Mouse (Mus musculus): ENCODE data around the gene Tmem11. TPM values are rescaled to one million over a fixed set of nuclear protein-coding genes. Genes with fewer than 3 reads are reported as not detected.

Gene Tmem11
- polyA plus RNA-seq, 1 experiment from 2014 or later: 68.1 TPM

GRCm38 (mm10) chr11:60913301-60914196 is 34.5 kb upstream of the Tmem11 start:
- H3K36me3 ChIP-seq (ENCODE audit: control insufficient read depth, insufficient read depth, low read length): no peaks in the 10 kb centered on the region
- H3K4me2 ChIP-seq: peak overlapping the region; percentile 92
- H3K27me3 ChIP-seq (ENCODE audit: control insufficient read depth, insufficient read depth, low read length): no peaks in the 10 kb centered on the region
- peaks cover 30% of the 10 kb centered on the region for H3K4me1 ChIP-seq (ENCODE audit: control insufficient read depth, insufficient read depth, low read length)
- peak overlapping the region; percentile 88 for H3K9ac ChIP-seq (ENCODE audit: low read depth, low read length)
- WGBS (ENCODE audit: insufficient replicate concordance): under 1% methylated on average over 86 of the region's 86 CpGs
- H3K4me3 ChIP-seq (ENCODE audit: low read depth, low read length): peak overlapping the region; percentile 95
- no peaks in the 10 kb centered on the region for H3K9me3 ChIP-seq (replicated peaks; ENCODE audit: control insufficient read depth, low read length)
- H3K27ac ChIP-seq (ENCODE audit: low read depth, low read length): peak overlapping the region; percentile 80
- ATAC-seq (replicated peaks; ENCODE audit: insufficient number of reproducible peaks, low FRiP score, low TSS enrichment): peak; percentile 88

GRCm38 (mm10) chr11:60912525-60912973 is 33.5 kb upstream of the Tmem11 start:
- 20% methylated on average over 7 of the region's 7 CpGs for WGBS (ENCODE audit: insufficient replicate concordance)
- peak overlapping the region; percentile 95 for H3K4me3 ChIP-seq (ENCODE audit: low read depth, low read length)
- peaks cover 30% of the 10 kb centered on the region for H3K4me1 ChIP-seq (ENCODE audit: control insufficient read depth, insufficient read depth, low read length)
- H3K36me3 ChIP-seq (ENCODE audit: control insufficient read depth, insufficient read depth, low read length): no peaks in the 10 kb centered on the region
- peak overlapping the region; percentile 88 for H3K9ac ChIP-seq (ENCODE audit: low read depth, low read length)
- H3K9me3 ChIP-seq (replicated peaks; ENCODE audit: control insufficient read depth, low read length): no peaks in the 10 kb centered on the region
- H3K27ac ChIP-seq (ENCODE audit: low read depth, low read length): no peak overlapping the region; the same call in 1 of the 2 replicates
- H3K27me3 ChIP-seq (ENCODE audit: control insufficient read depth, insufficient read depth, low read length): no peaks in the 10 kb centered on the region
- no peak for ATAC-seq (replicated peaks; ENCODE audit: insufficient number of reproducible peaks, low FRiP score, low TSS enrichment)
- H3K4me2 ChIP-seq: peak overlapping the region; percentile 92

GRCm38 (mm10) chr11:60909626-60910025 is 30.6 kb upstream of the Tmem11 start:
- Histone ChIP-seq H3K27me3 (ENCODE audit: control insufficient read depth, insufficient read depth, low read length) (no peaks in the 10 kb centered on the region), H3K9ac (ENCODE audit: low read depth, low read length) (no peak overlapping the region), H3K36me3 (ENCODE audit: control insufficient read depth, insufficient read depth, low read length) (peaks cover 9% of the 10 kb centered on the region), H3K9me3 (replicated peaks; ENCODE audit: control insufficient read depth, low read length) (no peaks in the 10 kb centered on the region), H3K4me1 (ENCODE audit: control insufficient read depth, insufficient read depth, low read length) (peaks cover 19% of the 10 kb centered on the region), H3K27ac (ENCODE audit: low read depth, low read length) (no peak overlapping the region), H3K4me3 (ENCODE audit: low read depth, low read length) (no peak overlapping the region), H3K4me2 (no peak overlapping the region)
- no peak for ATAC-seq (replicated peaks; ENCODE audit: insufficient number of reproducible peaks, low FRiP score, low TSS enrichment)
- 69% methylated on average over 1 of the region's 1 CpGs for WGBS (ENCODE audit: insufficient replicate concordance)

GRCm38 (mm10) chr11:60908073-60908472 is 29.0 kb upstream of the Tmem11 start:
- peaks cover 15% of the 10 kb centered on the region for H3K36me3 ChIP-seq (ENCODE audit: control insufficient read depth, insufficient read depth, low read length)
- ATAC-seq (replicated peaks; ENCODE audit: insufficient number of reproducible peaks, low FRiP score, low TSS enrichment): no peak
- H3K9ac ChIP-seq (ENCODE audit: low read depth, low read length): no peak overlapping the region
- no peak overlapping the region for H3K4me3 ChIP-seq (ENCODE audit: low read depth, low read length)
- no peaks in the 10 kb centered on the region for H3K9me3 ChIP-seq (replicated peaks; ENCODE audit: control insufficient read depth, low read length)
- H3K27me3 ChIP-seq (ENCODE audit: control insufficient read depth, insufficient read depth, low read length): no peaks in the 10 kb centered on the region
- H3K4me2 ChIP-seq: no peak overlapping the region
- H3K27ac ChIP-seq (ENCODE audit: low read depth, low read length): no peak overlapping the region
- peaks cover 14% of the 10 kb centered on the region for H3K4me1 ChIP-seq (ENCODE audit: control insufficient read depth, insufficient read depth, low read length)
- WGBS (ENCODE audit: insufficient replicate concordance): 57% methylated on average over 3 of the region's 3 CpGs

- no peak for ATAC-seq (replicated peaks; ENCODE audit: insufficient number of reproducible peaks, low FRiP score, low TSS enrichment)
- peaks cover 15% of the 10 kb centered on the region for H3K36me3 ChIP-seq (ENCODE audit: control insufficient read depth, insufficient read depth, low read length)
- no peaks in the 10 kb centered on the region for H3K27me3 ChIP-seq (ENCODE audit: control insufficient read depth, insufficient read depth, low read length)
- no peak overlapping the region for H3K4me3 ChIP-seq (ENCODE audit: low read depth, low read length)
- H3K9ac ChIP-seq (ENCODE audit: low read depth, low read length): no peak overlapping the region
- H3K27ac ChIP-seq (ENCODE audit: low read depth, low read length): no peak overlapping the region
- WGBS (ENCODE audit: insufficient replicate concordance): 84% methylated on average over 4 of the region's 4 CpGs
- no peaks in the 10 kb centered on the region for H3K9me3 ChIP-seq (replicated peaks; ENCODE audit: control insufficient read depth, low read length)
- H3K4me2 ChIP-seq: no peak overlapping the region
- peaks cover 1% of the 10 kb centered on the region for H3K4me1 ChIP-seq (ENCODE audit: control insufficient read depth, insufficient read depth, low read length)
Observed at GRCm38 (mm10) chr11:60906449-60906848, 27.4 kb upstream of the Tmem11 start.

GRCm38 (mm10) chr11:60905407-60906120 is 26.5 kb upstream of the Tmem11 start:
- Histone ChIP-seq H3K9ac (ENCODE audit: low read depth, low read length) (no peak overlapping the region), H3K9me3 (replicated peaks; ENCODE audit: control insufficient read depth, low read length) (no peaks in the 10 kb centered on the region), H3K4me3 (ENCODE audit: low read depth, low read length) (no peak overlapping the region), H3K4me1 (ENCODE audit: control insufficient read depth, insufficient read depth, low read length) (no peaks in the 10 kb centered on the region), H3K36me3 (ENCODE audit: control insufficient read depth, insufficient read depth, low read length) (peaks cover 15% of the 10 kb centered on the region), H3K27ac (ENCODE audit: low read depth, low read length) (no peak overlapping the region), H3K4me2 (no peak overlapping the region), H3K27me3 (ENCODE audit: control insufficient read depth, insufficient read depth, low read length) (no peaks in the 10 kb centered on the region)
- no peak for ATAC-seq (replicated peaks; ENCODE audit: insufficient number of reproducible peaks, low FRiP score, low TSS enrichment)
- WGBS (ENCODE audit: insufficient replicate concordance): 86% methylated on average over 10 of the region's 10 CpGs

- Histone ChIP-seq H3K36me3 (ENCODE audit: control insufficient read depth, insufficient read depth, low read length) (peaks cover 15% of the 10 kb centered on the region), H3K27me3 (ENCODE audit: control insufficient read depth, insufficient read depth, low read length) (no peaks in the 10 kb centered on the region), H3K4me2 (no peak overlapping the region), H3K4me1 (ENCODE audit: control insufficient read depth, insufficient read depth, low read length) (no peaks in the 10 kb centered on the region), H3K27ac (ENCODE audit: low read depth, low read length) (no peak overlapping the region), H3K9me3 (replicated peaks; ENCODE audit: control insufficient read depth, low read length) (no peaks in the 10 kb centered on the region), H3K4me3 (ENCODE audit: low read depth, low read length) (no peak overlapping the region), H3K9ac (ENCODE audit: low read depth, low read length) (no peak overlapping the region)
- 71% methylated on average over 6 of the region's 6 CpGs for WGBS (ENCODE audit: insufficient replicate concordance)
- ATAC-seq (replicated peaks; ENCODE audit: insufficient number of reproducible peaks, low FRiP score, low TSS enrichment): no peak
Observed at GRCm38 (mm10) chr11:60903661-60904061, 24.6 kb upstream of the Tmem11 start.

GRCm38 (mm10) chr11:60902486-60902885 is 23.4 kb upstream of the Tmem11 start:
- H3K27me3 ChIP-seq (ENCODE audit: control insufficient read depth, insufficient read depth, low read length): no peaks in the 10 kb centered on the region
- WGBS (ENCODE audit: insufficient replicate concordance): 69% methylated on average over 4 of the region's 4 CpGs
- H3K4me3 ChIP-seq (ENCODE audit: low read depth, low read length): no peak overlapping the region
- H3K9ac ChIP-seq (ENCODE audit: low read depth, low read length): no peak overlapping the region
- no peak overlapping the region for H3K4me2 ChIP-seq
- H3K27ac ChIP-seq (ENCODE audit: low read depth, low read length): no peak overlapping the region
- no peaks in the 10 kb centered on the region for H3K9me3 ChIP-seq (replicated peaks; ENCODE audit: control insufficient read depth, low read length)
- ATAC-seq (replicated peaks; ENCODE audit: insufficient number of reproducible peaks, low FRiP score, low TSS enrichment): no peak
- peaks cover 15% of the 10 kb centered on the region for H3K36me3 ChIP-seq (ENCODE audit: control insufficient read depth, insufficient read depth, low read length)
- H3K4me1 ChIP-seq (ENCODE audit: control insufficient read depth, insufficient read depth, low read length): no peaks in the 10 kb centered on the region

Data from heart, embryonic 11.5 days (tissue).